Mouse (Mus musculus): ENCODE results near the gene Irf4.

GRCm38 (mm10) chr13:30793616-30794015 is 44.6 kb downstream of the Irf4 start:
- TF ChIP-seq CTCF (IDR thresholded peaks at IDR 0.05; ENCODE audit: control insufficient read depth, insufficient read depth, insufficient replicate concordance, low read depth, low read length) = no peak
- no peak for TF ChIP-seq POLR2A (IDR thresholded peaks at IDR 0.05; ENCODE audit: control insufficient read depth, low read depth, low read length)
